10 mouse cellular contexts compared by ENCODE assay signal in genomic region chr4:129618031-129618430, GRCm38 (mm10). TPM values are rescaled to one million over a fixed set of nuclear protein-coding genes. Genes with fewer than 3 reads are reported as not detected.
DNase-seq lines count a peak whose midpoint lies in the region; ATAC-seq and TF ChIP-seq lines count a peak whose summit lies in the region.
"Had no signal": no experiment of that assay in that cellular context is flagged by ENCODE, and none has a peak within 500 bp of the region (broad histone marks: within the 10 kb centered on the region; RNA-seq: fewer than 3 reads in every experiment).

No protein-coding gene starts in this region.

- H3K4me1 ChIP-seq in embryonic facial prominence, embryonic 15.5 days: peaks cover 36% of the 10 kb centered on the region
- H3K4me1 ChIP-seq in intestine, embryonic 15.5 days (replicated peaks): peaks cover 21% of the 10 kb centered on the region
- peaks cover 17% of the 10 kb centered on the region for H3K4me1 ChIP-seq in neural tube, embryonic 12.5 days

- TF ChIP-seq CTCF in left cerebral cortex, adult 2 months (IDR thresholded peaks at IDR 0.05): no peak

- DNase-seq in left cerebral cortex, adult 2 months (ENCODE audit: extremely low spot score in 1 of 2, low spot score in 2 of 2): no peak
- DNase-seq in left cerebral cortex, adult 9 months (ENCODE audit: low spot score in 2 of 2): no peak
- no peak for DNase-seq in gastrocnemius, postnatal 25 days
- DNase-seq in adrenal gland, postnatal 36 days: no peak
- DNase-seq in kidney, postnatal 36 days: no peak
- DNase-seq: retina, postnatal 1 day had no signal

- ATAC-seq in embryonic facial prominence, embryonic 15.5 days (ENCODE audit: insufficient number of reproducible peaks, low FRiP score, low TSS enrichment, low read depth): no peak
- ATAC-seq in intestine, embryonic 15.5 days: no peak
- ATAC-seq in neural tube, embryonic 12.5 days (ENCODE audit: low FRiP score, low read depth): no peak

- H3K36me3 ChIP-seq in embryonic facial prominence, embryonic 15.5 days: peaks cover 22% of the 10 kb centered on the region; the same call in 1 of the 2 replicates
- H3K36me3 ChIP-seq in intestine, embryonic 15.5 days: no peaks in the 10 kb centered on the region
- H3K36me3 ChIP-seq in neural tube, embryonic 12.5 days: peaks cover 19% of the 10 kb centered on the region; the same call in 1 of the 2 replicates

- H3K27me3 ChIP-seq in embryonic facial prominence, embryonic 15.5 days: no peaks in the 10 kb centered on the region
- H3K27me3 ChIP-seq in intestine, embryonic 15.5 days (replicated peaks): no peaks in the 10 kb centered on the region
- no peaks in the 10 kb centered on the region for H3K27me3 ChIP-seq in neural tube, embryonic 12.5 days (replicated peaks)

- intact Hi-C loops in left cerebral cortex, adult 2 months (cut with DNase I): no loop called here

- H3K4me2 ChIP-seq in embryonic facial prominence, embryonic 15.5 days (replicated peaks): peak overlapping the region; percentile 73
- H3K4me2 ChIP-seq in intestine, embryonic 15.5 days (replicated peaks): peak overlapping the region; percentile 70
- peak overlapping the region; percentile 85 for H3K4me2 ChIP-seq in neural tube, embryonic 12.5 days (replicated peaks)

- H3K4me3 ChIP-seq in left cerebral cortex, adult 2 months: peak overlapping the region; percentile 73
- H3K4me3 ChIP-seq in embryonic facial prominence, embryonic 15.5 days (replicated peaks): peak overlapping the region; percentile 63
- peak overlapping the region; percentile 65 for H3K4me3 ChIP-seq in intestine, embryonic 15.5 days (replicated peaks)
- peak overlapping the region; percentile 46 for H3K4me3 ChIP-seq in neural tube, embryonic 12.5 days

- no peaks in the 10 kb centered on the region for H3K9me3 ChIP-seq in embryonic facial prominence, embryonic 15.5 days (replicated peaks)
- no peaks in the 10 kb centered on the region for H3K9me3 ChIP-seq in intestine, embryonic 15.5 days
- no peaks in the 10 kb centered on the region for H3K9me3 ChIP-seq in neural tube, embryonic 12.5 days

- H3K9ac ChIP-seq in embryonic facial prominence, embryonic 15.5 days: peak overlapping the region; percentile 76
- peak overlapping the region; percentile 70 for H3K9ac ChIP-seq in intestine, embryonic 15.5 days
- H3K9ac ChIP-seq in neural tube, embryonic 12.5 days: peak overlapping the region; percentile 67; the same call in 1 of the 2 replicates

- H3K27ac ChIP-seq in left cerebral cortex, adult 2 months: peak overlapping the region; percentile 99
- H3K27ac ChIP-seq in embryonic facial prominence, embryonic 15.5 days (replicated peaks): no peak overlapping the region
- no peak overlapping the region for H3K27ac ChIP-seq in intestine, embryonic 15.5 days
- no peak overlapping the region for H3K27ac ChIP-seq in neural tube, embryonic 12.5 days

- 95% methylated on average over 5 of the region's 5 CpGs for whole genome bisulfite sequencing in embryonic facial prominence, embryonic 15.5 days
- 97% methylated on average over 5 of the region's 5 CpGs for WGBS in intestine, embryonic 15.5 days
- WGBS in neural tube, embryonic 12.5 days: 93% methylated on average over 5 of the region's 5 CpGs

RNA-seq across cellular contexts. Expression of gene Iqcc, which starts 0.9 kb away (rescaled TPM):
- 10 to 100 TPM; 30.1 to 34.8 TPM for total RNA-seq in left cerebral cortex, adult 2 months (2021)
- 31.8 and 34.1 TPM in 2 replicates for polyA plus RNA-seq in embryonic facial prominence, embryonic 15.5 days (2015; fragmentation: Nextera tagmentation; extraction: Ambion mirVana)
- 24.9 and 26.7 TPM in 2 replicates for polyA plus RNA-seq in intestine, embryonic 15.5 days (2015; fragmentation: Nextera tagmentation; extraction: Ambion mirVana)
- polyA plus RNA-seq in neural tube, embryonic 12.5 days (2016; fragmentation: Nextera tagmentation; extraction: Ambion mirVana): 32.5 and 32.6 TPM in 2 replicates
- total RNA-seq in gastrocnemius, postnatal 25 days (2021): 10 to 100 TPM in 1 of 2 experiments, 1 to 10 TPM in 1; 8.1 to 11.1 TPM
- 10 to 100 TPM; 26.2 to 28.0 TPM for total RNA-seq in adrenal gland, postnatal 36 days (2021)

RNA-seq across cellular contexts. Expression of gene Dcdc2b, which starts 4.0 kb away (rescaled TPM):
- total RNA-seq in left cerebral cortex, adult 2 months (2021): 1 to 10 TPM; 5.7 to 6.2 TPM
- 3.4 and 3.7 TPM in 2 replicates for polyA plus RNA-seq in embryonic facial prominence, embryonic 15.5 days (2015; fragmentation: Nextera tagmentation; extraction: Ambion mirVana)
- polyA plus RNA-seq in intestine, embryonic 15.5 days (2015; fragmentation: Nextera tagmentation; extraction: Ambion mirVana): 1.1 and 2.1 TPM in 2 replicates
- polyA plus RNA-seq in neural tube, embryonic 12.5 days (2016; fragmentation: Nextera tagmentation; extraction: Ambion mirVana): 3.1 and 3.3 TPM in 2 replicates
- 1 to 10 TPM in 1 of 2 experiments, under 1 TPM in 1; 0.77 to 1.2 TPM for total RNA-seq in gastrocnemius, postnatal 25 days (2021)
- total RNA-seq in adrenal gland, postnatal 36 days (2021): 1 to 10 TPM in 1 of 2 experiments, under 1 TPM in 1; 0.73 to 2.6 TPM
- total RNA-seq: hematopoietic stem cell, adult 5-6 weeks had no signal

RNA-seq across cellular contexts. Expression of gene Ccdc28b, which starts 5.7 kb away (rescaled TPM):
- total RNA-seq in left cerebral cortex, adult 2 months (2021): 10 to 100 TPM; 50.9 to 67.0 TPM
- 63.3 and 66.7 TPM in 2 replicates for polyA plus RNA-seq in embryonic facial prominence, embryonic 15.5 days (2015; fragmentation: Nextera tagmentation; extraction: Ambion mirVana)
- 37.9 and 44.4 TPM in 2 replicates for polyA plus RNA-seq in intestine, embryonic 15.5 days (2015; fragmentation: Nextera tagmentation; extraction: Ambion mirVana)
- 103 and 107 TPM in 2 replicates for polyA plus RNA-seq in neural tube, embryonic 12.5 days (2016; fragmentation: Nextera tagmentation; extraction: Ambion mirVana)
- 10 to 100 TPM; 52.4 to 59.8 TPM for total RNA-seq in gastrocnemius, postnatal 25 days (2021)
- 10 to 100 TPM; 32.8 to 34.2 TPM for total RNA-seq in adrenal gland, postnatal 36 days (2021)

RNA-seq across cellular contexts. Expression of gene Tmem234, which starts 17.6 kb away (rescaled TPM):
- 10 to 100 TPM; 89.3 to 94.8 TPM for total RNA-seq in left cerebral cortex, adult 2 months (2021)
- polyA plus RNA-seq in embryonic facial prominence, embryonic 15.5 days (2015; fragmentation: Nextera tagmentation; extraction: Ambion mirVana): 197 and 210 TPM in 2 replicates
- 170 and 198 TPM in 2 replicates for polyA plus RNA-seq in intestine, embryonic 15.5 days (2015; fragmentation: Nextera tagmentation; extraction: Ambion mirVana)
- 175 and 183 TPM in 2 replicates for polyA plus RNA-seq in neural tube, embryonic 12.5 days (2016; fragmentation: Nextera tagmentation; extraction: Ambion mirVana)
- 10 to 100 TPM; 30.5 to 32.3 TPM for total RNA-seq in gastrocnemius, postnatal 25 days (2021)
- 10 to 100 TPM; 93.0 to 96.7 TPM for total RNA-seq in adrenal gland, postnatal 36 days (2021)

RNA-seq across cellular contexts. Expression of gene Eif3i, which starts 17.6 kb away (rescaled TPM):
- total RNA-seq in left cerebral cortex, adult 2 months (2021): 100 to 1,000 TPM; 124 to 129 TPM
- 270 and 284 TPM in 2 replicates for polyA plus RNA-seq in embryonic facial prominence, embryonic 15.5 days (2015; fragmentation: Nextera tagmentation; extraction: Ambion mirVana)
- polyA plus RNA-seq in intestine, embryonic 15.5 days (2015; fragmentation: Nextera tagmentation; extraction: Ambion mirVana): 270 and 281 TPM in 2 replicates
- polyA plus RNA-seq in neural tube, embryonic 12.5 days (2016; fragmentation: Nextera tagmentation; extraction: Ambion mirVana): 200 and 208 TPM in 2 replicates
- total RNA-seq in gastrocnemius, postnatal 25 days (2021): 100 to 1,000 TPM; 116 to 129 TPM
- 100 to 1,000 TPM; 187 to 192 TPM for total RNA-seq in adrenal gland, postnatal 36 days (2021)
